Mouse (Mus musculus) heart, adult 8-10 months (tissue): Measurements from ENCODE around the gene Lnpep. TPM values are rescaled to one million over a fixed set of nuclear protein-coding genes. Genes with fewer than 3 reads are reported as not detected.
"Not testable (repeated sequence)": the region's sequence is repeated elsewhere in the genome, so short reads cannot be mapped to it uniquely, and the experiment has no call there.

Experiments
- DNase-seq: peaks from one replicate; pipeline ENCODE4 v3.0.0; 2022; ENCODE audit warnings: low spot score
- total RNA-seq, 4 experiments: library from RNA; stranded (reverse); gene quantifications; 2 replicates each; pipeline ENCODE4 v1.2.4; 2022

Gene Lnpep
- total RNA-seq, 4 experiments from 2014 or later: 158 to 181 (median 160) TPM

GRCm38 (mm10) chr17:17496234-17496633 is 128.6 kb downstream of the Lnpep start:
- not testable (repeated sequence) for DNase-seq

DNA sequence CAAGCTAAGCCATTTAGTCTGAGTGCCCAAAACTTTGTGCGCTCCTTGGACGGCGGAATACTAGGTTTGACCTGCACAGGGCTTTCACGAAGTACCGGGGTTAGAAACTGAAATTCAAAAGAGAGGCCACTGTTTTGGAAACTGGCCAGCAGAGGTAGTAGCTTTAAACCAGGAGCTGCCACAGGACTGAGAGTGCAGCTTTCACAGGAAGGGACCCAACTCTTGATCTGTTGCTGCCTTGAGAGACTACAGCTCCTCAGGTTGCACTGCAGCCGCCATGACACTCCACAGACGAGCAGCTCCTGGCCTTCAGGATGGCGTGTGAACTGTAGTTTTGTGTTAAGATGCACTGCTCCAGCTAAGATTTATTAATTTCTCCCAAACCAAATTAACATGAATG is 132.7 kb downstream of the Lnpep start:
- no peak for DNase-seq

DNA sequence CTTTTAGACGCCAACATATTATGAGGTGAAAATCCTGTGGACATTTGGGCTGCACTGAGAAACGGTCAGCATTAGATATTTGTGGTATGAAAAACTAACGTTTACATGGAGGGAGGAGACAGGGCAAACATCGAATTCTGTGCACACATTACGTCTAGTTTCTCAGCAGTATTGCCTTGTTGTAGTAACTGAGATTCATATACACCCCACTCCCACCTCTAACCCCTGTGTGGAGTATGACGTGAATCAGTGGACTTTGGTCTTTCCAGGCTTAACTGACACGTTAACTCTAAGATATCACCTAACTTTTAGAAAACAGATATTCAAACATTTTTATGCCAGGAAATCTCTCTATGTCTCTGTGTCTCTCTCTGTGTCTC is 133.2 kb downstream of the Lnpep start:
- DNase-seq: no peak

DNA sequence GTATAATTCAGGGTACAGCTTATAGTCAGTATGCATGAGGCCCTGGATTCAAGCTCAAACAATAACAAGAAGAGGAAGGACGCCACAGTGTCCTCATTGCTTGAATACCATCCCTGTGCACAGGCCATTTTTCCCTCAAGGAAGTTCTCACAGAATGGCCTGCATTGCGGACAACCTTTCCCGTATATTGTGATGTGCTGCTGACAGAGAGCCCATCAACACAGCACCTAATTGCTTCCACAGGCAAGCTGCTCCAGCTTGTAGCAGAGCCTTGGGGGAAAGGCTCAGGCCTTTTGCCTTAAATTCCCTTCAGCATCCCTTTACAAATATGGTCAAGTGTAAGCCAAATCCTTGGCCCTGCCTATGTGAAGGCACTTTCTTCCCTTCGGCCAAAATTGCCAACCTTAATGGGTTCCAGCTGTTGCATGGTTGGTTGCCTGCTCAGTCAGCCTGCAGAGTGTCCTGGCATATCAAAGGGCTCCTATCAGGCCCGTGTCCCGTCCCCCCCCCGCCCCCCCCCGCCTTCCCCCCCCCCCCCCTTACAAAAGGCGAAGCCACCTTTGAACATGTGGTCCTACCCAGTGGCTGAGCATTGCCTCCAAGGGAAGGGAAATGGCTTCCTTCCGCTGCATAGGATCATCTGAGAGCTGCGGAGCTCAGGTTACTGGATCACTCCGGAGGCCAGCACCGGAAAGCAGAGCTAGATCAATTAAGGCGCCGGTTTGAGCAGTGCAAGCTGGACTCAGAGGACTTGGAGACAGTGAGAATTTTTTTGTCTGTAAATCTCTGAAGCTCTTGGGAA is 133.8 kb downstream of the Lnpep start:
- DNase-seq: no peak

DNA sequence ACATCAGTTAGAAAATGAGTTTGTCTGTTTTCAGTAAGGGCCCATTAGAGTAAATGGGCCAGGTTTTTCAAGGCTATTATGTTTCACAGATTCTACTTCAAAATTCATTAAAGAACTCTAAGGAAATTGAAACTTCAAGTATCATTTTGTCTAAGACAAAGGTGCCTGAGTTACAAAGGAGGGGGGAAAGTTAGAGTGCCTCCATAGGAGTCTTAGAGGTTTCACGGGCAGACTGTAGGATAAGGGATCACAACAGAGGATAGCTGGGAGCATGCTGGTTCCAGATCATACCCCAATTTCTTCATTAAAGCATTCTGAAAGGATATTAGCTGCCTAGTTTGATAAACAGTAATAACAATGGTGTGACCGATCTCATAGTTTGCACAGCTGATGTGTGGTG is 139.1 kb downstream of the Lnpep start:
- no peak for DNase-seq

Other genes with a start within 250 kb of the Lnpep start
- 1 to 10 TPM; 5.2 to 7.3 (median 6.4) TPM for gene Lix1, start 222.4 kb downstream of the Lnpep start, total RNA-seq
- not detected for gene Vmn2r90, start 78.7 kb upstream of the Lnpep start, total RNA-seq
- gene Spaca6, start 202.1 kb upstream of the Lnpep start, total RNA-seq: 10 to 100 TPM in 2 of 4 experiments, 1 to 10 TPM in 2; 8.9 to 14.9 (median 10.6) TPM
- gene Has1, start 230.2 kb upstream of the Lnpep start, total RNA-seq: under 1 TPM in 3 of 4 experiments, not detected in 1; 0.57 to 0.97 (median 0.75) TPM